Mouse (Mus musculus) testis, adult 2 months (tissue): ENCODE measurements around the gene Afap1. TPM values are rescaled to one million over a fixed set of nuclear protein-coding genes. Genes with fewer than 3 reads are reported as not detected.

Experiments used
- H3K27ac ChIP-seq: fragments of 200-500 bp; 2 replicates; pipeline ENCODE4 v1.5.1; 2012; ENCODE audit warnings: low read depth, low read length; ENCODE audit not compliant: control insufficient read depth, insufficient read depth
- H3K27me3 ChIP-seq: fragments of 200-500 bp; 2 replicates; pipeline ENCODE4 v1.6.1; 2012; ENCODE audit warnings: mild to moderate bottlenecking, low read length, moderate library complexity; ENCODE audit not compliant: control insufficient read depth, insufficient read depth
- H3K36me3 ChIP-seq: fragments of 200-500 bp; 2 replicates; pipeline ENCODE4 v1.6.1; 2012; ENCODE audit warnings: mild to moderate bottlenecking, low read length; ENCODE audit not compliant: control insufficient read depth, insufficient read depth
- H3K4me1 ChIP-seq: fragments of 200-500 bp; 2 replicates; pipeline ENCODE4 v1.6.1; 2012; ENCODE audit warnings: low read length; ENCODE audit not compliant: control insufficient read depth, insufficient read depth
- H3K4me3 ChIP-seq: fragments of 200-500 bp; 2 replicates; pipeline ENCODE4 v1.5.1; 2012; ENCODE audit warnings: low read depth, mild to moderate bottlenecking, low read length, moderate library complexity, mixed read lengths; ENCODE audit not compliant: control insufficient read depth
- CTCF ChIP-seq: fragments of 200-500 bp; IDR thresholded peaks from 2 replicates; pipeline ENCODE4 v1.5.1; 2012; ENCODE audit warnings: low read depth, mild to moderate bottlenecking, inconsistent platforms, low read length, moderate library complexity; ENCODE audit not compliant: control insufficient read depth, insufficient read depth, insufficient replicate concordance
- POLR2A ChIP-seq: fragments of 200-500 bp; IDR thresholded peaks from 2 replicates; pipeline ENCODE4 v1.6.1; 2012; ENCODE audit warnings: low read depth, mild to moderate bottlenecking, inconsistent platforms, low read length, moderate library complexity; ENCODE audit not compliant: control insufficient read depth
- polyA plus RNA-seq: library from polyadenylated mRNA; depleted of rRNA; stranded (reverse); fragments of >200 nt; gene quantifications from 2 replicates; pipeline ENCODE4 v1.2.3, GENCODE M21; 2012

Gene Afap1
- polyA plus RNA-seq, 1 experiment: 37.9 TPM

- no peak for TF ChIP-seq CTCF
- TF ChIP-seq POLR2A: no peak
- Histone ChIP-seq H3K27ac (no peak overlapping the region), H3K4me3 (no peak overlapping the region), H3K36me3 (no peaks in the 10 kb centered on the region), H3K27me3 (no peaks in the 10 kb centered on the region), H3K4me1 (peaks cover 2% of the 10 kb centered on the region; the same call in 1 of the 2 replicates)
Measured at GRCm38 (mm10) chr5:35907090-35907489, 14.0 kb downstream of the Afap1 start.

DNA sequence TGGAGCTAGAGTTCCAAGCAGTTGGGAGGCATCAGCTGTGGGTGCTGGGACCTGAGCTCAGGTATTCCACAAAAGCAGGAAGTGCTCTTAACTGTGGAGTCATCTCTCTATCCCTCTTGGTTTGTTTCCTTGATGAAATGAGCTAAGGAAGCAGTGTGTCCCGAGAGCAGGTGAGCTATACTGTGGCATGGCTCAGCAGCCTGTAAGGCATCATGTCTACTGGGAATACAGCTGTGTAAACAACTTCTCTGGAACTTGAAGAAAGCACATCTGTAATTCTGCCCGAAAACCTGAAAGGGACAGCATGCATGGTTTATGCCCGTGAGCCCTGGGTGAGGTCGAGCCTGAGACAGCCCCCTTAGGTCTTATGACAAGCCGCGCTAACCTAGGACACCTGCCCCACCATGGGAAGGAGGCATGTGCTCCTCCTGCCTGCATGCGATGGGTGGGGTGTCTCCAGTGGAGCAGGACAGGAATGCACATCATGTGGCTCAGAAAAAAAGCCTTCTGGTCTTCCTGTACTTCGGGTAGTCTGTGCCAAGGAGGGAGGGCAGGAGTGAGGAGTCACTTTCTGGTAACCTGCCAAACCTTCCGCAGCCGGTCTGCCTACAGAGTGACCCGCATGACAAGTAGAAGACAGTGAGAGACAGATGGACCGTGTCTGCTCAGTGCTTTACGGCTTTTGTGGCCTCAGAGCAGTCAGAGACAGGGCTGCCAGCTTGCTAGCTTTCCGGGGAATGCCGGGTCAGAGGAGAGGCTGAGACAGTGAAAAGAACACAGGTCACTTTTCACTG lies 14.7 kb downstream of the Afap1 start:
- H3K4me3 ChIP-seq: no peak overlapping the region
- TF ChIP-seq CTCF (no peak), POLR2A (no peak)
- H3K27ac ChIP-seq: no peak overlapping the region

DNA sequence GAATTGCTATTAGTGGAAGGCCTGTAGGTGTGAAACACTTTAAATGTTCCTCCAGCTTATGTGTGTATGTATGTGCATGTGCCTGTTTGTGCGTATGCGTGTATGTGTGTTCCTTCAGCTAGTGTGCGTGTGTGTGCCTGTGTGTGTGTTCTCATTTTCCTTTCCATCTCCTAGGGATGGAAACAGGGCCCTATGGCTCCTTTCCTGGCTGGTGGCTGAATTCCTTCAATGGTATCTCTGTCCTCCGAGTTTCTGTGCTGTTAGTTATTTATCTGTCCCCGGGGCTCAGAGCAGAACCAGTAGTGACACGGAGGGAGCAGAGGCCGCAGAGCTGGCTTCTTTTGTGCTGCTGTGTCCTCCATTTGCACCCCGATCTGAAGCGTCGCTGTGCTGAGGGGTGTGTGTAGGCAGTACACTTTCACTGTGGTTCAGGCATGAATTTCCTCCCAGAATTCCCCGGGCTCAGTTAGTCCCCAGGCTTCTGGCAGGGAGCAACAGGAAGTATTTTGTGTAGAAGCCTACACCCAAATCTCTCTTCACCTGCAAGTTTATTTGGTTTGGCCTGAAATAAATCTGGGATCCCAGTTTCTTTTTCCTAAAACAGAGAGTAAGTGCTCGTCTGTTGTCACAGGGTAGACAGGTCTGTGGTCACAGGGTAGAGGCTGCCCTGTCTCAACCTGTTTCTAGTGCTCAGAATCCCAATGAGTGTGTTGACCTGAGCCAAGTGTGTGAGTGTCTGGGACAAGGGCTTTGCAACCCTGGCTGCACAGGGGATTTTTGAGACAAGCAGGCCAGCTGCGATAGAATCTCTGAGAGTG lies 15.7 kb downstream of the Afap1 start:
- no peaks in the 10 kb centered on the region for H3K36me3 ChIP-seq
- 0 out of 2 replicates have a peak, but pooled peaks cover 2% of the 10 kb centered on the region for H3K4me1 ChIP-seq
- no peaks in the 10 kb centered on the region for H3K27me3 ChIP-seq
- TF ChIP-seq CTCF (no peak), POLR2A (no peak)
- H3K27ac ChIP-seq: no peak overlapping the region
- no peak overlapping the region for H3K4me3 ChIP-seq

More for the DNA sequence above, 14.7 kb downstream of the Afap1 start:
- H3K27me3 ChIP-seq: no peaks in the 10 kb centered on the region
- no peaks in the 10 kb centered on the region for H3K36me3 ChIP-seq
- peaks cover 2% of the 10 kb centered on the region; the same call in 1 of the 2 replicates for H3K4me1 ChIP-seq

- no peak overlapping the region for H3K4me3 ChIP-seq
- TF ChIP-seq POLR2A (no peak), CTCF (no peak)
- no peaks in the 10 kb centered on the region for H3K36me3 ChIP-seq
- H3K27me3 ChIP-seq: no peaks in the 10 kb centered on the region
- H3K4me1 ChIP-seq: no peaks in the 10 kb centered on the region; the same call in 1 of the 2 replicates
- no peak overlapping the region for H3K27ac ChIP-seq
Measured at GRCm38 (mm10) chr5:35915629-35916300, 22.6 kb downstream of the Afap1 start.

GRCm38 (mm10) chr5:35916666-35917065 lies 23.5 kb downstream of the Afap1 start:
- no peaks in the 10 kb centered on the region for H3K36me3 ChIP-seq
- H3K4me1 ChIP-seq: no peaks in the 10 kb centered on the region; the same call in 1 of the 2 replicates
- no peak overlapping the region for H3K27ac ChIP-seq
- no peaks in the 10 kb centered on the region for H3K27me3 ChIP-seq
- no peak overlapping the region for H3K4me3 ChIP-seq
- TF ChIP-seq CTCF: no peak
- TF ChIP-seq POLR2A: no peak

DNA sequence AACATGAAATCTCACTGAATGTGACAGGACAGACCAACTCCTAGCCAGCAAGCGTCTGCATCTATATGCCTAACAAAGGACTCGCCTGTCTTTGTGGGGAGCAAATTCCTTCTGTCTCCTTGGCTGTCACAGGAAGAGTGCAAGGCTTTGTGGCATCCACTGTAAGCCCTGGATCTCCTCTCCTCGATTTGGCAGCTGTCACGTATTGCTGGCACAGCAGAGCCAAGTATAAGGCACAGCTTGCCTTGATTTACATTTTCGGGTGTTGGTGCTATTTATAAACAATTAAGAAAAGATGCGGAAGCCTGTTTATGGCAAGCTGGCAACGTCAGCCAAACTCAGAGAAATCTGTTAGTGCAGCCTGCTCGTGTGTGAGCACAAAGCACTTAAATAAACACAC lies 25.3 kb downstream of the Afap1 start:
- no peak for TF ChIP-seq CTCF
- H3K27ac ChIP-seq: no peak overlapping the region
- H3K4me1 ChIP-seq: no peaks in the 10 kb centered on the region; the same call in 1 of the 2 replicates
- no peaks in the 10 kb centered on the region for H3K36me3 ChIP-seq
- no peaks in the 10 kb centered on the region for H3K27me3 ChIP-seq
- H3K4me3 ChIP-seq: no peak overlapping the region

- TF ChIP-seq POLR2A: no peak
- no peak for TF ChIP-seq CTCF
- Histone ChIP-seq H3K36me3 (no peaks in the 10 kb centered on the region), H3K27me3 (no peaks in the 10 kb centered on the region), H3K27ac (no peak overlapping the region), H3K4me1 (no peaks in the 10 kb centered on the region; the same call in 1 of the 2 replicates), H3K4me3 (no peak overlapping the region)
Measured at GRCm38 (mm10) chr5:35920076-35920475, 27.0 kb downstream of the Afap1 start.
